19 mouse cellular contexts compared by ENCODE assay signal in genomic region chr8:79201446-79202147, GRCm38 (mm10). TPM values are rescaled to one million over a fixed set of nuclear protein-coding genes. Genes with fewer than 3 reads are reported as not detected.
A peak's percentile ranks its signal among the peaks of the same experiment; 100 is the strongest.
DNase-seq lines count a peak whose midpoint lies in the region; ATAC-seq lines count a peak whose summit lies in the region.
"Had no signal": no experiment of that assay in that cellular context is flagged by ENCODE, and none has a peak within 500 bp of the region (broad histone marks: within the 10 kb centered on the region; RNA-seq: fewer than 3 reads in every experiment).

No protein-coding gene starts in this region.

- H3K36me3 ChIP-seq in embryonic facial prominence, embryonic 13.5 days, result no peaks in the 10 kb centered on the region
- no peaks in the 10 kb centered on the region for H3K36me3 ChIP-seq in stomach, embryonic 16.5 days (ENCODE audit: control insufficient read depth, insufficient read depth, low read length)
- 0 out of 2 replicates have a peak, but pooled peaks cover 3% of the 10 kb centered on the region for H3K36me3 ChIP-seq in hindbrain, embryonic 13.5 days
- H3K36me3 ChIP-seq: heart, embryonic 12.5 days; midbrain, embryonic 12.5 days had no signal

- H3K27ac ChIP-seq in embryonic facial prominence, embryonic 13.5 days, result peak overlapping the region; percentile 87
- H3K27ac ChIP-seq in stomach, embryonic 16.5 days (ENCODE audit: low read length), result no peak overlapping the region
- H3K27ac ChIP-seq in hindbrain, embryonic 13.5 days, result no peak overlapping the region
- H3K27ac ChIP-seq: layer of hippocampus, adult 2 months; midbrain, embryonic 12.5 days had no signal

- peaks cover 32% of the 10 kb centered on the region for H3K4me1 ChIP-seq in embryonic facial prominence, embryonic 13.5 days
- 0 out of 2 replicates have a peak, but pooled peaks cover 7% of the 10 kb centered on the region for H3K4me1 ChIP-seq in stomach, embryonic 16.5 days (ENCODE audit: control insufficient read depth, insufficient read depth, low read length)
- H3K4me1 ChIP-seq in hindbrain, embryonic 13.5 days (replicated peaks), result 0 out of 2 replicates have a peak, but pooled peaks cover 3% of the 10 kb centered on the region
- H3K4me1 ChIP-seq: midbrain, embryonic 12.5 days had no signal

- H3K4me2 ChIP-seq in embryonic facial prominence, embryonic 13.5 days, result peak overlapping the region; percentile 42
- no peak overlapping the region for H3K4me2 ChIP-seq in stomach, embryonic 16.5 days (ENCODE audit: low read depth, low read length)
- H3K4me2 ChIP-seq in hindbrain, embryonic 13.5 days, result no peak overlapping the region
- H3K4me2 ChIP-seq: heart, embryonic 12.5 days; midbrain, embryonic 12.5 days had no signal

- DNase-seq in cerebellum, adult 11 months, result peak; percentile 21
- no peak for DNase-seq in cerebellum, adult 9-10 months
- DNase-seq in lung, postnatal 10 days, result peak; percentile 24
- no peak for DNase-seq in lung, postnatal 25 days (ENCODE audit: low spot score)
- DNase-seq in adrenal gland, postnatal 36 days, result no peak
- DNase-seq: gastrocnemius, postnatal 14 days had no signal

- ATAC-seq in embryonic facial prominence, embryonic 13.5 days (ENCODE audit: insufficient number of reproducible peaks, insufficient read depth, low FRiP score, low TSS enrichment, low read depth), result no peak
- ATAC-seq in stomach, embryonic 16.5 days (ENCODE audit: insufficient read depth, low FRiP score), result no peak
- no peak for ATAC-seq in hindbrain, embryonic 13.5 days (ENCODE audit: low FRiP score)

- WGBS in embryonic facial prominence, embryonic 13.5 days, result 31% methylated on average over 11 of the region's 11 CpGs
- WGBS in stomach, embryonic 16.5 days, result 53% methylated on average over 11 of the region's 11 CpGs
- WGBS in hindbrain, embryonic 13.5 days, result 65% methylated on average over 11 of the region's 11 CpGs

- 0 out of 2 replicates have a peak overlapping the region, but pooled peaks have one; percentile 1 for H3K4me3 ChIP-seq in embryonic facial prominence, embryonic 13.5 days
- H3K4me3 ChIP-seq in stomach, embryonic 16.5 days (replicated peaks; ENCODE audit: low read length), result no peak overlapping the region
- no peak overlapping the region for H3K4me3 ChIP-seq in hindbrain, embryonic 13.5 days
- H3K4me3 ChIP-seq: heart, embryonic 12.5 days; layer of hippocampus, adult 2 months; midbrain, embryonic 12.5 days had no signal

- no peaks in the 10 kb centered on the region for H3K27me3 ChIP-seq in embryonic facial prominence, embryonic 13.5 days
- H3K27me3 ChIP-seq in stomach, embryonic 16.5 days (ENCODE audit: control insufficient read depth, insufficient read depth, low read length), result no peaks in the 10 kb centered on the region
- H3K27me3 ChIP-seq in hindbrain, embryonic 13.5 days, result no peaks in the 10 kb centered on the region
- H3K27me3 ChIP-seq: heart, embryonic 12.5 days; midbrain, embryonic 12.5 days had no signal

- no peak overlapping the region for H3K9ac ChIP-seq in embryonic facial prominence, embryonic 13.5 days
- H3K9ac ChIP-seq in stomach, embryonic 16.5 days (ENCODE audit: low read length), result 0 out of 2 replicates have a peak overlapping the region, but pooled peaks have one; percentile 15
- H3K9ac ChIP-seq in hindbrain, embryonic 13.5 days, result no peak overlapping the region
- H3K9ac ChIP-seq: heart, embryonic 12.5 days; midbrain, embryonic 12.5 days had no signal

- no peaks in the 10 kb centered on the region for H3K9me3 ChIP-seq in embryonic facial prominence, embryonic 13.5 days
- no peaks in the 10 kb centered on the region for H3K9me3 ChIP-seq in stomach, embryonic 16.5 days (replicated peaks; ENCODE audit: control insufficient read depth, low read length)
- no peaks in the 10 kb centered on the region for H3K9me3 ChIP-seq in hindbrain, embryonic 13.5 days
- H3K9me3 ChIP-seq: heart, embryonic 12.5 days; midbrain, embryonic 12.5 days had no signal

RNA-seq across cellular contexts. Expression of gene 1700011L22Rik, which starts 46.8 kb away (rescaled TPM):
- not detected in 2 replicates for polyA plus RNA-seq in embryonic facial prominence, embryonic 13.5 days (2015; fragmentation: Nextera tagmentation; extraction: Ambion mirVana)
- not detected in 2 replicates for polyA plus RNA-seq in stomach, embryonic 16.5 days (2015; fragmentation: Nextera tagmentation; extraction: Ambion mirVana)
- not detected for total RNA-seq in adrenal gland, postnatal 36 days (2021)
- not detected in 2 replicates for polyA plus RNA-seq in hindbrain, embryonic 13.5 days (2015; fragmentation: Nextera tagmentation; extraction: Ambion mirVana)
- total RNA-seq: adrenal gland, postnatal 4 days; gastrocnemius, postnatal 14 days; layer of hippocampus, adult 2 months; left cerebral cortex, adult 8-10 months had no signal
- polyA plus RNA-seq: cortical plate, adult 2 months; heart, embryonic 12.5 days; hindbrain, embryonic 11.5 days; kidney, embryonic 14.5 days; lung, embryonic 16.5 days; midbrain, embryonic 12.5 days; spleen, adult 2 months had no signal

Comparison
In these comparisons a context has a peak if more than half of its experiments do, and no peak if none do; other contexts are left out.
1. DNase-seq: peak in cerebellum, adult 11 months (single experiment) and lung, postnatal 10 days (single experiment); none in cerebellum, adult 9-10 months (single experiment), lung, postnatal 25 days (single experiment) and adrenal gland, postnatal 36 days (0 of 2).